9 mouse cellular contexts compared by ENCODE assay signal in genomic region chr11:6026361-6026760, GRCm38 (mm10). TPM values are rescaled to one million over a fixed set of nuclear protein-coding genes. Genes with fewer than 3 reads are reported as not detected.
DNase-seq lines count a peak whose midpoint lies in the region; ATAC-seq and TF ChIP-seq lines count a peak whose summit lies in the region.
"Had no signal": no experiment of that assay in that cellular context is flagged by ENCODE, and none has a peak within 500 bp of the region (broad histone marks: within the 10 kb centered on the region; RNA-seq: fewer than 3 reads in every experiment).

No protein-coding gene starts in this region.

- H3K27me3 ChIP-seq in forebrain, embryonic 15.5 days = no peaks in the 10 kb centered on the region
- H3K27me3 ChIP-seq in forebrain, embryonic 12.5 days = no peaks in the 10 kb centered on the region
- H3K27me3 ChIP-seq in midbrain, embryonic 13.5 days = no peaks in the 10 kb centered on the region
- H3K27me3 ChIP-seq in midbrain, embryonic 11.5 days (ENCODE audit: control insufficient read depth, insufficient read depth, low read length) = no peaks in the 10 kb centered on the region
- H3K27me3 ChIP-seq: liver, embryonic 13.5 days had no signal

- no peak overlapping the region for H3K9ac ChIP-seq in forebrain, embryonic 15.5 days (replicated peaks)
- no peak overlapping the region for H3K9ac ChIP-seq in forebrain, embryonic 12.5 days
- H3K9ac ChIP-seq in midbrain, embryonic 13.5 days (replicated peaks) = no peak overlapping the region
- H3K9ac ChIP-seq in midbrain, embryonic 11.5 days (ENCODE audit: low read length) = no peak overlapping the region
- H3K9ac ChIP-seq: liver, embryonic 13.5 days had no signal

- H3K4me2 ChIP-seq in forebrain, embryonic 15.5 days (replicated peaks) = no peak overlapping the region
- H3K4me2 ChIP-seq in forebrain, embryonic 12.5 days = no peak overlapping the region
- H3K4me2 ChIP-seq in midbrain, embryonic 13.5 days (replicated peaks) = no peak overlapping the region
- no peak overlapping the region for H3K4me2 ChIP-seq in midbrain, embryonic 11.5 days
- H3K4me2 ChIP-seq: liver, embryonic 13.5 days had no signal

- peak; percentile 52 for TF ChIP-seq CTCF in bone marrow macrophage, adult 2 months (IDR thresholded peaks at IDR 0.05; ENCODE audit: low read depth, low read length)
- 0 out of 2 replicates have a peak, but pooled peaks have one; percentile 5 for TF ChIP-seq CTCF in olfactory bulb, adult 2 months (IDR thresholded peaks at IDR 0.05; ENCODE audit: insufficient read depth, low read depth, low read length)

- peaks cover 16% of the 10 kb centered on the region for H3K4me1 ChIP-seq in forebrain, embryonic 15.5 days
- H3K4me1 ChIP-seq in forebrain, embryonic 12.5 days = no peaks in the 10 kb centered on the region
- H3K4me1 ChIP-seq in midbrain, embryonic 13.5 days (replicated peaks) = peaks cover 13% of the 10 kb centered on the region; the same call in 1 of the 2 replicates
- no peaks in the 10 kb centered on the region for H3K4me1 ChIP-seq in midbrain, embryonic 11.5 days (ENCODE audit: control insufficient read depth, insufficient read depth, low read length)
- no peaks in the 10 kb centered on the region for H3K4me1 ChIP-seq in bone marrow macrophage, adult 2 months (ENCODE audit: control insufficient read depth, insufficient read depth, low read length)
- peaks cover 86% of the 10 kb centered on the region for H3K4me1 ChIP-seq in olfactory bulb, adult 2 months (ENCODE audit: control insufficient read depth, insufficient read depth, low read length)

- no peak overlapping the region for H3K4me3 ChIP-seq in forebrain, embryonic 15.5 days
- H3K4me3 ChIP-seq in forebrain, embryonic 12.5 days (replicated peaks) = no peak overlapping the region
- H3K4me3 ChIP-seq in midbrain, embryonic 13.5 days (replicated peaks) = no peak overlapping the region
- no peak overlapping the region for H3K4me3 ChIP-seq in midbrain, embryonic 11.5 days (ENCODE audit: low read depth, low read length)
- H3K4me3 ChIP-seq in bone marrow macrophage, adult 2 months (ENCODE audit: insufficient read depth, low read length) = no peak overlapping the region
- H3K4me3 ChIP-seq in olfactory bulb, adult 2 months (ENCODE audit: insufficient read depth, low read depth, low read length) = no peak overlapping the region
- H3K4me3 ChIP-seq: liver, embryonic 13.5 days had no signal

- DNase-seq in midbrain, embryonic 11.5 days (ENCODE audit: low spot score, missing footprints) = no peak
- DNase-seq in heart, postnatal 4 days = peak; percentile 74
- DNase-seq in urinary bladder, postnatal 25 days (ENCODE audit: low spot score) = no peak
- DNase-seq: liver, embryonic 13.5 days had no signal

- peak; percentile 31; the same call in 1 of the 2 replicates for ATAC-seq in forebrain, embryonic 15.5 days (replicated peaks)
- ATAC-seq in forebrain, embryonic 12.5 days (ENCODE audit: low FRiP score) = no peak
- ATAC-seq in midbrain, embryonic 13.5 days = peak; percentile 38; the same call in 1 of the 2 replicates
- ATAC-seq in midbrain, embryonic 11.5 days (ENCODE audit: low FRiP score) = no peak

- no peaks in the 10 kb centered on the region for H3K9me3 ChIP-seq in forebrain, embryonic 15.5 days
- H3K9me3 ChIP-seq in forebrain, embryonic 12.5 days = no peaks in the 10 kb centered on the region
- H3K9me3 ChIP-seq in midbrain, embryonic 13.5 days = no peaks in the 10 kb centered on the region
- H3K9me3 ChIP-seq in midbrain, embryonic 11.5 days (ENCODE audit: control insufficient read depth, low read length) = no peaks in the 10 kb centered on the region
- H3K9me3 ChIP-seq: liver, embryonic 13.5 days had no signal

- H3K36me3 ChIP-seq in forebrain, embryonic 15.5 days = no peaks in the 10 kb centered on the region
- no peaks in the 10 kb centered on the region for H3K36me3 ChIP-seq in forebrain, embryonic 12.5 days (replicated peaks)
- no peaks in the 10 kb centered on the region for H3K36me3 ChIP-seq in midbrain, embryonic 13.5 days
- no peaks in the 10 kb centered on the region for H3K36me3 ChIP-seq in midbrain, embryonic 11.5 days (ENCODE audit: control insufficient read depth, insufficient read depth, low read length)
- H3K36me3 ChIP-seq: liver, embryonic 13.5 days had no signal

- H3K27ac ChIP-seq in forebrain, embryonic 15.5 days (replicated peaks) = no peak overlapping the region
- H3K27ac ChIP-seq in forebrain, embryonic 12.5 days = no peak overlapping the region
- no peak overlapping the region for H3K27ac ChIP-seq in midbrain, embryonic 13.5 days
- no peak overlapping the region for H3K27ac ChIP-seq in midbrain, embryonic 11.5 days (ENCODE audit: low read depth, low read length)
- no peak overlapping the region for H3K27ac ChIP-seq in bone marrow macrophage, adult 2 months (ENCODE audit: insufficient read depth, low read depth, low read length)
- peak overlapping the region; percentile 14; the same call in 1 of the 2 replicates for H3K27ac ChIP-seq in olfactory bulb, adult 2 months (ENCODE audit: insufficient read depth, low read depth, low read length)
- H3K27ac ChIP-seq: liver, embryonic 13.5 days had no signal

- TF ChIP-seq POLR2A in bone marrow macrophage, adult 2 months (IDR thresholded peaks at IDR 0.05; ENCODE audit: borderline replicate concordance, low read depth, low read length) = no peak
- no peak for TF ChIP-seq POLR2A in olfactory bulb, adult 2 months (IDR thresholded peaks at IDR 0.05; ENCODE audit: insufficient read depth, low read depth, low read length)

- 64% methylated on average over 1 of the region's 1 CpGs for WGBS in forebrain, embryonic 15.5 days
- WGBS in forebrain, embryonic 12.5 days = 73% methylated on average over 1 of the region's 1 CpGs
- 88% methylated on average over 1 of the region's 1 CpGs for WGBS in midbrain, embryonic 13.5 days
- WGBS in midbrain, embryonic 11.5 days = 70% methylated on average over 1 of the region's 1 CpGs
- 70% methylated on average over 1 of the region's 1 CpGs for WGBS in olfactory bulb, adult 2 months

RNA-seq across cellular contexts. Expression of gene Camk2b, which starts 39.8 kb away (rescaled TPM):
- 119 and 121 TPM in 2 replicates for polyA plus RNA-seq in forebrain, embryonic 15.5 days (2015; fragmentation: Nextera tagmentation; extraction: Ambion mirVana)
- polyA plus RNA-seq in forebrain, embryonic 12.5 days (2016; fragmentation: Nextera tagmentation; extraction: Ambion mirVana) = 11.0 and 11.7 TPM in 2 replicates
- 45.6 and 47.0 TPM in 2 replicates for polyA plus RNA-seq in midbrain, embryonic 13.5 days (2015; fragmentation: Nextera tagmentation; extraction: Ambion mirVana)
- polyA plus RNA-seq in midbrain, embryonic 11.5 days (2014; fragmentation: Nextera tagmentation; extraction: Ambion mirVana) = 2.4 and 2.5 TPM in 2 replicates
- polyA plus RNA-seq in bone marrow macrophage, adult 2 months (2012; ENCODE audit: insufficient read depth, insufficient read length, missing spikeins) = 0.20 and 0.63 TPM in 2 replicates
- 1 to 10 TPM; 8.7 to 8.8 TPM for total RNA-seq in heart, postnatal 4 days (2021)
- polyA plus RNA-seq in olfactory bulb, adult 2 months (2012; ENCODE audit: insufficient read depth, insufficient read length, low replicate concordance, missing spikeins) = 150 and 183 TPM in 2 replicates

Comparison
In these comparisons a context has a peak if more than half of its experiments do, and no peak if none do; other contexts are left out.
1. ATAC-seq: peak in forebrain, embryonic 15.5 days (single experiment) and midbrain, embryonic 13.5 days (single experiment); none in forebrain, embryonic 12.5 days (single experiment) and midbrain, embryonic 11.5 days (single experiment).